Mouse (Mus musculus): ENCODE results near the gene Crisp4. TPM values are rescaled to one million over a fixed set of nuclear protein-coding genes. Genes with fewer than 3 reads are reported as not detected.

The Crisp4 gene
- not detected in 2 replicates for polyA plus RNA-seq (2012; rRNA removed)

- DNase-seq (ENCODE audit: low read depth, low spot score), result no peak
- 48% methylated on average over 3 of the region's 3 CpGs for WGBS
Measured at GRCm38 (mm10) chr1:18145802-18146201, at the start of gene Crisp4. TSS of gene Crisp4 (minus strand) at chr1:18145902.

DNA sequence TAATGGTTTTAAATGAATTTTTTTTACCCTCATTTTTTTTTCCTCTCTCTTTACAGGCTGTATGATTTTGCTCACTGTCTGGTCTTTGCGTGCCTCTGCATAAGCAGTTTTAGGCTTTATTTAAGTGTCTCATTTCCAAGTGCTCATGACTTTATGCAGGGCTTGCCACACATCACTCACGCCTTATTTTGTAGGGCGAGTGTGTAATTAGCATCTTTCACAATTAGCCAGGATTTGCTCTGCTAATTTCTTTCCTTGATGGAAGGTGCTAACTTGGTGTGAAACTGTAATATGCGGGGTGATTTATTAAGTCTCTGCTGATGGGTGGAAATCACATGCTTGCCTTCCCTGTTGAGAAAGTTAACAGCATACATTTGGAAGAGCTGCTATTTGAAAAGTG lies 46.0 kb upstream of the Crisp4 start:
- 57% methylated on average over 4 of the region's 4 CpGs for WGBS
- DNase-seq (ENCODE audit: low read depth, low spot score), result no peak

DNA sequence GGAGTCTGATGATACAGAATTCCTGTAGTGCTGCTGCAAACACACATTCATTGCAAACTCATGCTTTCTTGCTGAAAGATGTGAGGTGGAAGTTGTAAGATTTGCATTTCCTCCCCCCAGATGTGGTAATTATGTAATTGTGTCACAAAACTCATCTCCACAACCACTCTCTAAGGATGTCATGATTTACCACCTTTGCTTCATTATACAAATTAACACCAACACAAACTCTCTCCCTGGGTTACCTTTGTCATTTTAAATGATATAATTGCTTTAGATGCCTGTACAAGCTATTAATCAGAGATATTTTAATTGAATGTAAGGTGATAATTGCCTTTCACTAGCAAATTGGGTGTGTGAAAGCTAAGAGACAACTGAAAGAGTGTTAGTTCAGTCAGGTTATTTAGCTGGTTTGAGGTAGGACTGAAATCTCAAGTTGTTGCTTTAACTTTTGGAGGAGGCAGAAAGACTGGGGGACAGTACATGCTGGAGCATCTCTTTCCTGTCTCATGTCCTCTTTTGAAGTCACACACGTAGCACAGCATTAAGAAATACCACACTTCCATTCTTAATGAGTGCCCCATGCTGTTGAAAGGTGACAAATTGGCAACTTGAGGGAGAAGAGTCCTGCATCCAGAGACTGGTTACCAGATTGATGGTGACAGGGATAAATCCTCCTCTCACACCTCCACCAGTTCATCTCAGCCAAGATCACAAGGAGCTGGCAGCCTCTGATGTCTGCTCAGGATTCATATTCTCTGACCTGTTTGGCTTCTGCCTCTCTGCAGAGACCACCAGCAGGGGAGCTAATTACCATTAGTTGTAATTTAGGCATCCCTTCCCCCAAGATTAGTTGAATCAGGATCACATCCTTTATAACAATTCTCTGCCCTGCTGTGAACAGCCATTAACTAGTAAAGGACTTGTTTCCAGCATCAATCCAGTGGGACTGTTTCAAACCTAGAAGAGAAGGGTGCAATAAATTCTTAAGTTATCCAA lies 45.3 kb upstream of the Crisp4 start:
- DNase-seq (ENCODE audit: low read depth, low spot score), result no peak
- 14% methylated on average over 1 of the region's 1 CpGs for WGBS

DNA sequence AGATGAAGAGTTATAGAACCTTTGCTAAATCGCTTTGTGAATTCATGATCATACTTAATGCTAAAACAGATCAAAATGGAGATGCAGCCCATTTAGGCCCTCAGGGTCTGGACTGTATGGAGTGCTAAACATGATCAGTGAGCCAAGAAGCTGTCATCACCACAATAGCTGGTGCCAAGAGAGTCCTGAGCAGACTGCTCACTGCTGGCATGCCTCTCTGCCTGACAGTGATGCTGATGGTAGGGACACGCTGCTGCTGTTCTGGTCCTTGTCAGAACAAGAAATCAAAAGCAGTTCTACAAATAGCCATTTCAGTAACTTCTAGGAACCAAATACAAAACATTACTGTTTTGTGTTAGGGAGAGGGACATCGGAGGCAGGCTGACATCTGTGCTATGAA lies 35.5 kb upstream of the Crisp4 start:
- WGBS, result 76% methylated on average over 3 of the region's 3 CpGs
- no peak for DNase-seq (ENCODE audit: low read depth, low spot score)

- no peak for DNase-seq (ENCODE audit: low read depth, low spot score)
- 58% methylated on average over 4 of the region's 4 CpGs for WGBS
Measured at GRCm38 (mm10) chr1:18170573-18170972, 24.9 kb upstream of the Crisp4 start.

DNA sequence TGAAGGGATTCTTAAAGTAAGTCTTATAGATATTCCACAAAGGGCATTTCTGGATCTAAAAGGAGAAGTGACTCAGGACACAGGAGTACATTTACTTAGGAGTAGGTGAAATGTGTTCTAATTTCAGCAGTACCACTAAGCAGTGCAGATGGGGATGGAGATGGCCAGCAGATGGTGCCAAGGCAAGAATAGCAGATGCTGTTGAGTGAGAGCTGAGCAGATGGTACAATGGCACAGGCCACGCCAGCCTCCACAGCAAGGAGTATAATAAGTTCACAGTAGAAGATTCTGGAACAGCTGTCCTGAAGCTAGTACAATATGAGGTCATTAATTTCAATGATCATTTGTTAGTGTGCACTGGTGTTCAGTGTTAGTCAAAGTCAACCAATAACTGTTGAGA lies 22.6 kb upstream of the Crisp4 start:
- no peak for DNase-seq (ENCODE audit: low read depth, low spot score)
- 62% methylated on average over 1 of the region's 1 CpGs for WGBS

DNA sequence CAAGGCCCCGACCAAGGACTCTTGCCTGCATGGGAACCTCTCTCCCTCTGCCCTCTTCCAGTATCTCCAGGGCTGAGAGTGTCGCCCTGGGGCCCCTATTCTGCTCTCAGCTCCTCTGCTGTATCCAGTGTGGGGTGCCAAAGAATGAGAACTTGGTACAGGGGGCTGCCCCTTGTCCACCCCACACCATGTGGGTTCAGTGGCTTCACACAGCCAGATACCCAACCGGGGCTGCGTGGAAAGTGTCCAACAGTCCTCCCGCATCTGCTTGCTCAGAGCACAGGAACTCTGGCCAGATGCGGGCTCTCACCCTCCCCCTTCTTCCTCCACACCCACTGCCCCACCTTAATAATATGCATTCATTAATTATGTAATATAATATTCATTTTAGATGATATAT lies 13.4 kb upstream of the Crisp4 start:
- DNase-seq (ENCODE audit: low read depth, low spot score), result no peak
- WGBS, result 71% methylated on average over 6 of the region's 6 CpGs

GRCm38 (mm10) chr1:18148211-18148610 lies 2.5 kb upstream of the Crisp4 start:
- DNase-seq (ENCODE audit: low read depth, low spot score), result no peak

DNA sequence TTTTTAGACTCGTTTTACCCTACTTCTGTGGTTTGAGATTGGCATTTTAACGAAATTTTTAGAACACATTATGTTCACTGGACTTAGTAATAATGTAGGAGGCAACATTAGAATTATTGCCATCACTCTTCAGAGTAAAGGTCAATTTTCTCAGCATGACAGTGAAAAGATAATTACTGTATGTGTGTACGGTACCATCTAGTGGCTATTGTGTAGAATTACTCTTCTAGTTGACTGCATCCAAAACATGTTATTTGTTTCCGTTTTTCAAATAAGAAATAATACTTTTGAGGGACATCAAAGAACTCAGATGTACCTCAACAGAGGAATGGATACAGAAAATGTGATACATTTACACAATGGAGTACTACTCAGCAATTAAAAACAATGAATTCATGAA lies 14.0 kb downstream of the Crisp4 start:
- WGBS, result 54% methylated on average over 4 of the region's 4 CpGs
- DNase-seq (ENCODE audit: low read depth, low spot score), result no peak

- WGBS, result 80% methylated on average over 4 of the region's 4 CpGs
- DNase-seq (ENCODE audit: low read depth, low spot score), result no peak
Measured at GRCm38 (mm10) chr1:18129983-18130382, 15.7 kb downstream of the Crisp4 start.

DNA sequence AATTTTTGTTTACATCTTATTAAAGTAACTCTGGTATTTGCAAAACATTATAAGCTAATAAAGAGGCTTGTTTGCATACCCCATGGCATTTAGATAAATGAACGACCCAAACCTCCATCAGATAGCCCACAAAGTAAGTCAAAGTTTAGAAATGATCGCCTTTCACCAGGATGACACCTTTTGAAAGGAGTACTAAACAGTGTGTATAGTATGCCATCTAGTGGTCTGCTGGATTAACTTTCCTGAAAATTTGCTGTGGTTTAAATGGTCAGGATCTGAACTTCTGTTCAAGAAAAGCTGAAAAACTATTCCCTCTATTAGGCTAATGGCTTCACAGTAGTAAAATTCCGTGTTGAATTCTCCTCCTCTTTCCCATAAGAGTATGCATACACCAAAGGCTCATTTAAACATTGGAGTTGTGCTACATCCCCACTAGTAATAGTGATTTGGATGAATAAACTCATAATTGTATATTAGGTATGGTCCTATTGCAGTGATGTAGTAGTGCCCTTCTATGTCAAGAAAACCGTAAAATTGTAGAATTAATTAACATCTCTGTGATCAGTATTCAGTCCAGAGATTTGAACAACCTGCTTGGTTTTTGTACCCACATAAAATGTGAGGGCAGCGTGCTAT lies 38.9 kb downstream of the Crisp4 start:
- DNase-seq (ENCODE audit: low read depth, low spot score), result no peak
- WGBS, result 33% methylated on average over 5 of the region's 5 CpGs

DNA sequence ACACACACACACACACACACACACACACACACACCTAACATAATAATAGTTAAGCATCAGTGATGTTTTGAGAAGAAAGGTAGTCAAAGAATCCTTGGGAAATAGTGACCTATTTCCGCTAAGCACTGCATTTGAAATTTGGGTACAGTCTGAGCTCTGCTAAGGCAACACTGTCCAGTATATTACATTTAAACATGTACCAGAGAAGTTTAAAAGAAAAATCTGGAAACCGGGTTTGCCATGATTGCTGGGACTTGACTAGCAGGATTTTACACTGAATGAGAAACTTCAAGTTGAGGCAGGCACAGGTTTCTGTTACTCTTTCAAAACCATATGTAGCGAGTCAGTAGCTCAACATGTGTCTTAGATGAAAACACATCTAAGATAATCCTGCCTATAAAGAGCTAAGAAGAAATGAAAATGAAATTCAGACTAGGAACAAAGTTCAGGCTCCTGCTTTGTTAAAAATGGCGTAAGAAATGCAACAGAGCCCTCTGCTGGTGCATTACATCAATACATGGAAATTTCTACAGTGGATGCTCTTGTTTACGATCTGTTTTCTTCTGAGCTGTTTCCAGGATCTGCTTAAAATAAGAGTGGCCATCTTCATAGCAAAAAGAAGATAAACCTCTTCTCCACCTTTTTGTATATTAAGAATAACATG lies 39.7 kb downstream of the Crisp4 start:
- DNase-seq (ENCODE audit: low read depth, low spot score), result no peak
- 49% methylated on average over 5 of the region's 5 CpGs for WGBS

GRCm38 (mm10) chr1:18105029-18105865 lies 40.5 kb downstream of the Crisp4 start:
- 93% methylated on average over 1 of the region's 1 CpGs for WGBS
- DNase-seq (ENCODE audit: low read depth, low spot score), result no peak

Other genes with a start within 250 kb of the Crisp4 start
- not detected in 2 replicates for gene Defb18, start 91.5 kb upstream of the Crisp4 start, polyA plus RNA-seq (2012; rRNA removed)
- not detected in 2 replicates for gene Defb41, start 119.2 kb upstream of the Crisp4 start, polyA plus RNA-seq (2012; rRNA removed)